Mouse (Mus musculus): ENCODE data around the gene Pfpl.

The Pfpl gene

DNA sequence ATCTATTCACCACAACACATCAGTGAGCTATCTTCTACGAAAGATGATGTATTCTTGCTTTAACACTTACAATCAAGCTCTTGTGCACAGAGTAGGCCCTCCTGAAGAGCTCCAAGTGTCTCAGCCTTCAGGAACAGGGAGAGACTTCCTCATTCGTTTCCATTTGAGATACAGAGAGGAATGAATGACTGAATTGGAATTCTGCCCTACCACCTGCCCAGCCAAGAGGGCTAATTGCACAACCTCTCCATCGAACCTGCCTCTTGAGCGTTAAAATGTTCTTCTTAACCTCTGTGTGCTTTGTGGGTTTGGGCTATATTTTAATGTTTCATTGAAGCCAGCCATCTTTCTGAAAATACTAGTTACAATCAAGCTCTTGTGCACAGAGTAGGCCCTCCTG lies 37.0 kb downstream of the Pfpl start:
- no peak for DNase-seq (ENCODE audit: low spot score in 2 of 2)

DNA sequence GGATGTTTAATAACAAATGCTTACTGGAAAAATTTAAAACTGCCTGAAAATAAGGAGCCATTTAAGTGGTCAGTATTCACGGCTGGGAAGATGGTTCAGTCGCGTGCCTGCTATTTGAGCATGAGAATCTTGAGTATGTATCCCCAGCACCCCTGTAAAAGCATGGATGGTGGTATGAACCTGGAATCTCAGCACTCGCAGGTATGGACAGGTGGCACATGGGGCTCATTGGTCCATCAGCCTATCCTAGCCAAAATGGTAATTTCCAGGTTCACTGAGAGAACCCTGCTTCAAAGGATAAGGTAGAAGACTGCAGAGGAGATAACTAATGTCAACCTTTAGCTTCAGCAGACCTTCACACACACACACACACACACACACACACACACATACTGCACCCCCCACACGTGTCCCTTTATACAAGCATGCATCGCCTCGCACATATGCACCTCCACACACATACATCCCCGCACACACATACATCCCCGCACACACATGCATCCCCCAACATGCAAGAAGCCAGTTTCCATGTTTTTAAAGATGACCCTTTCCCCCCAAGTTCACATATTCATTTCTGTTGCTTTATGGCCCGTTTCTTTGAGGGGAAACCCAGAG lies 37.9 kb downstream of the Pfpl start:
- no peak for DNase-seq (ENCODE audit: low spot score in 2 of 2)

DNA sequence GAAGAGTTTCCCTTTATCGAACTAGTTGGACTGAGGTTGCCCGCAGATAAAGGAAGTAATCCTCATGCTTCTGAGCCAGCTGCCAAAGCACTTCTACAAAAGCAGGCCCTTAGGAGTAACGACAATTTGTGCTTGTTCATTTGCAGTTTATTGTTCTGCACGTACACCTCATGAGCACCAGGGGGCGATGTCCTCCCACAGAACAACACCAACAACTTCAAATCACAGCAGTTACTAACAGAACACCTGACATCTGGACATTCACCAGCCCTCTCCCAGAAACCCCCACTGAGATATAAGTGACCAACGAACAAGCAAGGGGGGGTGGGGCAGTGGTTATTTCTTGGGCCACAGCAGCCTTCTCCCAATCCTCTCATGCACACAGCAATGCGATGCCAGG lies 38.5 kb downstream of the Pfpl start:
- DNase-seq (ENCODE audit: low spot score in 2 of 2): peak in 1 of 2 experiments; percentile 51

DNA sequence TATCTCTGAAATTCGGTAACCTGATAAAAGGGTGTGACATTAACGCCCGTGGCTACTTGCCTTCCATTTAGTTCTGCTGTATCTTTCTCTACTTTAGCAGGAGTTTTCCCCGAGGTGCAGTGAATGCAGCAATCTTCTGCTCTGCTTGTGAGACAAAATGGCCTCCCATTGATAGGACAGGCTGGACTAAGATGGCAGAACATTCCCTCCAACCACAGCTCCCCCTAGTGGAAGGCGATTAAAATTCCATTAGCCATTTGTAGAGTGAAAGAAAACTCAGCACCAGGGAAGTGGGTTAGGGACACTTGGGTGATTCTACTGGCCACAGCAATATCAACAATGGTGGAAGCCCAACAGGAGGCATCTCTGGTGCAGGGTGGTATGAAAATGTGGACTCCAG lies 39.7 kb downstream of the Pfpl start:
- peak in 1 of 2 experiments; percentile 42 for DNase-seq (ENCODE audit: low spot score in 2 of 2)

DNA sequence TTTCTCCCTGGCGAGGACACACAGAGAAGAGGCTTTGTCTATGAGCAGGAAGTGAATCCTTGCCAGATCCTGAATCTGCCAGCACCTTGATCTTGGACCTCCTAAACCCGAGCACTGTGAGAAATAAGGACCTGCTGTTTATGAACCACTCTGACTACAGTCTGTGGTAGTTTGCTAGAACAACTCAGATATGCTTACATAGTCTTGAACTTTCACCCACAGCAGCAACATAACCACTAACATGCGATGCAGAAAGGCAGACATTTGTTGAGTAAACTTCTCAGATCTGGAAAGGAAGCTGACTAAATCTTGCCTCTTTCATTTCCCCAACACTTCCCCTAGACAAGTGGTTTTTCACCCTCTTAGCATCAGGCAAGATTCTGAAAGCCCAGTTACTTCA lies 44.2 kb downstream of the Pfpl start:
- no peak for DNase-seq (ENCODE audit: low spot score in 2 of 2)

DNA sequence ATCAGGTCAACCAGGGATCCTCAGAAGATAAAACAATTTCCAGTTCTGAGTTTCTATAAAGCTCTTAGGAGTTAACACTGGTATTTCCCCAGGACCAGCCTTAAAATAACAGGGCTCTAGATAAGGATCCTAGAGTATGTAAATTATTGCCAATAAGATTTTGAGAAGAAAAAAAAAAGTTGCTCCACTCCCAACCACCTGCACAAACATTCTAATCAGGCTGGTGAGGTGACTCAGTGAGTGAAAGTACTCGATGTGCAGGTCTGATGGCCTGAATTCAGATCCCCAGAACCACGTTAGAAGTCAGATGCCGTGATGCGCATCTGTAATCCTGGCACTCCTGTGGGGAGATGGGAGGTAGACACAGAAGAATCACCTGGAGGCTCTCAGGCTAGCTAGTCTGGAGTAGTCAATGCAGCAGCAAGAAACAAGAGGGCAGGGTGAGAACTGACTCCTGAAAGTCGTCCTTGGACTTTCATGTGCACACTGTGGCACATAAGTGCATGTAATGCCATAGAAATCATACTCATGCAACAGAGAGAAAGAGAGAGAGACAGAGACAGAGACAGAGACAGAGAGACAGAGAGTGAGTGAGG lies 44.8 kb downstream of the Pfpl start:
- DNase-seq (ENCODE audit: low spot score in 2 of 2): no peak

DNA sequence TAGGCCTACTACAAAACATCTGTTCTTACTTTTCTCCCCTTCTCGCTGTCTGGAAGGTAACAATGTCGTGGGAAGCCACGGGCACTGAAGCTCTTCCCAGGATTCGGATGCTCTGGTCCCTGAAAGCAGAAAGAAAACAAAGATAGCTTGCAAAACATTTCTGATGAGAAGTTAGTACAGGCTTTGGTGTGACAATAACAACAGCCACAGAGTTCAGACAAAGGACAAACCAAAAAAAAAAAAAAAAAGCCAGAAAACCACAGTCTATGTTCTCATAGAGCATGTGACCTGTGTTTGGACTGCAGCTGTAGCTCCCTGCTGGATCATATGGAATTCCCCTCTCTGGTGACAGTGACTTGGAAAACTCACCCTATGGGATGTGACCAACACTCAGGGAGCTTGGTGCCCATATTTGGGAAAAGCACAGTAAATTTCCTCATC lies 45.5 kb downstream of the Pfpl start:
- DNase-seq (ENCODE audit: low spot score in 2 of 2): no peak

DNA sequence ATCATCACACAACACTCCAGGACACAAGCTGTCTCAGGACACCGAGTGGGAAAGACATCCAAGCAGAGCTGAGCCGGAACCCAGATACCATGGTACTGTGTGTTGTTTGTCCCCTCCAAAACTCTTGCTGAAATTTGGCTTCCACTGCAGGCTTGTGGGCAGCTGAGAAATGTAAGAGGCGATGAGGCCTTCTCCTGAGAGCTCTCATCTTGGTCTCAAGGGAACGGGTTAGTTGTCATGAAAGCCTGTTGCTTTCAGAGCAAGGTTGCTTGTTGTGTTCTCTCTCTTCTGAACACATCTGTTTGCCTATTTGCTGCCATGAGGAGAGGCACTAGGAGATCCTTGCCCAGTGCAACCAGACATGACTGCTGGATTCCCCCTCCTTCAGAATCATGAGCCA lies 46.2 kb downstream of the Pfpl start:
- no peak for DNase-seq (ENCODE audit: low spot score in 2 of 2)

DNA sequence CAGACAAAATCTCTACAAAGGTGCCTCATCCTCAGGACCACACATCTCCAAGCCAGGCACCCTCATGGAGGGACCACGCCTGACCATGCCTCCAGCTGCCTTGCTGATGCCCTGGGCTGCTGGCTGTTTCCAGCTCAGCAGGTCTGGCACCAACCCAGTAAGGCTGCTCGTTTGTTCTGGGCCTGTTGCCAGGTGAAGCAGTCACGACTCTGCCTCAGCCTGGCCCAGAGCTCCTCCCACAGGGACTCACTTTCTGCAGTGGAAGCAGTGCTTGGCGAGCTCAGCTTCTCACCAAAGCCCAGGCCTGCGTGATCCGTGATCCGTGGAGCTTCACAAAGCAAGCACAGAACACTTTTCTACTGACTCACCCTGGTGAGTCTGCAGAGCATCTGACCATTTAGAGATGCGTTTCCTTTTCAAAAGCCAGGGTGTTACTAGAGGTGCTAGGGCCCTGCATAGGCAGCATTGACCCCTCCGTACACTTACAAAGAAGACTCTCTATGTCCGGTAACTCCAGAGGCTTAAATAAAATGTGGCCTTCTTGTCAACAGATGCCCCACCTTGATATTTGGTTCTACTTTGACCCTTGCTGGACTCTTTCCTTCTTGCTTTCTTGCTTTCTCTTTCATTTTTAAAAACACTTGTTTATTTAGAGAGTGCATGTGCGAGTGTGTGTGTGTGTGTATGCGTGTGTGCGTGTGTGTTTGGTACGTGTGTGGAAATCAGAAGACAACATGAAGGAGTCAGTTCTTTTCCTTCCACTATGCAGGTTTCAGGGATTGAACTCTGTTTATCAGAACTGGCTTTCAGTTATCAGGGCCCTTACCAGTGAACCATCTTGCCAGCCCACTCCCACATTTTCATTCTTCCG lies 47.9 kb downstream of the Pfpl start:
- peak in 1 of 2 experiments; percentile 11 for DNase-seq (ENCODE audit: low spot score in 2 of 2)

DNA sequence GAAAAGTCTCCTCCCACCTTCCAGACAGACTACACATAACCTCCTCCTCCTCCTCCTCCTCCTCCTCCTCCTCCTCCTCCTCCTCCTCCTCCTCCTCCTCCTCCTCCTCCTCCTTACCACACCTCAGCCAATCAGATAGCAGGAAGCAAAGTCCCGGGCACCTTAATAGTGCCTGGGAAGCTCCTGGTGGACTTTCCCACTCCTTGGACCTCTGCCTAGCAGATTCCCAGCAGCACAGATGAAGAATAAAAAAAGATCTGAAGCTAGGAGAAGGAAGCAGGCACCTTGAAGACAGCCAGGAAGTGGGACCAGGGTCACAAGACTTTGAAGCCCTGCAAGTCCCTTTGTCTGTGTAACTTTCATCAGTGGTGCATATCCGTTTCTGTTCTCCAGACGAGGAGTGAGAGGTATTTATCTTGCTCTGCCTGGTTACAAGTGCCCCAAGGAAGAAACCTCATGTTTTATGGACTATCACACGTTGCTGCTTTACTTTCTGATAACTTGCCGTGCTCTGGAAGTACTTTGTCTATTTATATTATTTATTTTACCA lies 49.1 kb downstream of the Pfpl start:
- DNase-seq (ENCODE audit: low spot score in 2 of 2): peak; percentile 18 to 33

DNA sequence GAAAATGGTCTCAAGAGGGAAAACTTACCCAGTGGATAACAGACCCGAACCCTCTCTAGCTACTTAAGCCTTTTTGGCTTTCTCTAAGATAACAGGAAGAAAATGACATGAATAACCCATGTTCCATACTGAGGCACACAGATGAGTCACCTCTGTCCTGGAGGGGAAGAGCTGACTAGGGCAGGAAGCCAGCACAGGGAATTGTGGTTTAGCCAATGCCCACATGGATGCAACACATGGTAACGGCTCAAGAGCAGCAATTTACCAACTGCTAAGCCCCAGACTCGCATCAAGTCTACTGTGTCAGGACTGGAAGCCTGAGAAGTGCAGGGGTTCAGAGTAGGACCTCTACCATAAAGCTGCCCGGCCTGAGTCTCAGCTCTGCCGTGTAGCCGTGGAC lies 50.7 kb downstream of the Pfpl start:
- no peak for DNase-seq (ENCODE audit: low spot score in 2 of 2)
